Mouse (Mus musculus): Measurements from ENCODE around the gene Ugt1a7c. TPM values are rescaled to one million over a fixed set of nuclear protein-coding genes. Genes with fewer than 3 reads are reported as not detected.
"Not testable (repeated sequence)": the region's sequence is repeated elsewhere in the genome, so short reads cannot be mapped to it uniquely, and the experiment has no call there.

Gene Ugt1a7c
- polyA plus RNA-seq, 1 experiment: 6.1 TPM

DNA sequence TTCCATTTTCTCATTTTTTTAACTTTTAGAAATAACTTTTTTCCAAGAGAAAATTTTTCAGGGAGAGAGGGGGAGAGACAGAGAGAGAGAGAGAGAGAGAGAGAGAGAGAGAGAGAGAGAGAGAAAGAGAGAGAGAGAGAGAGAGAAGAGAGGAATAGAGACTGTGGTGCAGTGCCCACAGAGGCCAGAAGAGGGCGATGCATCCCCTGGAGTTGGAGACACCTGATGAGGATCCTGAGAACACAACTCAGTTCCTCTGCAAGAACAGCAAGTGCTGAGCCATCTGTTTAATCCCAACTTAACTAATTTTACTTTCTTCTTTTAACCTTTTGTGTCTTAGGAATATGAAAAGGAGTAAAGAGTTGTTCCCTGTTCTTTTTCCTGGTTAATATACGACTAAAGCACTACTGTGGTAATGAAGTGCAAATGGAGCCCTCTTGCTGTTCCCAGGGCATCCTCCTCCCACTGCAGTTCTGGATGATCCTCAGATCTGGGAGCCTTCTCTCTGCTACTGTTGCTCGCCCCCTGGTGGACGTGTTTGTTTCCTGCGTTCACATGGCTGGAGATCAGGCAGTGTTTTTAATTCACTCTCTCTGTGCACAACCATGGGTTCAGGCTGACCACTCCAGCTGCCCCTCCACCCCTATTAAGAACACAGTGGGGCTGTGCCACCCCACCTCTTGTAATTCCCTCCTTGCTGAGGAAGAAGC, 49.3 kb downstream of the Ugt1a7c start:
- not testable (repeated sequence) for DNase-seq; H3K4me1 ChIP-seq (ENCODE audit: control insufficient read depth, insufficient read depth, low read length); H3K4me3 ChIP-seq (replicated peaks; ENCODE audit: extremely low read depth, low read depth, low read length)
- WGBS: 4% methylated on average over 5 of the region's 5 CpGs
- TF ChIP-seq CTCF (IDR thresholded peaks at IDR 0.05; ENCODE audit: insufficient read depth, low read length): peak; percentile 62

DNA sequence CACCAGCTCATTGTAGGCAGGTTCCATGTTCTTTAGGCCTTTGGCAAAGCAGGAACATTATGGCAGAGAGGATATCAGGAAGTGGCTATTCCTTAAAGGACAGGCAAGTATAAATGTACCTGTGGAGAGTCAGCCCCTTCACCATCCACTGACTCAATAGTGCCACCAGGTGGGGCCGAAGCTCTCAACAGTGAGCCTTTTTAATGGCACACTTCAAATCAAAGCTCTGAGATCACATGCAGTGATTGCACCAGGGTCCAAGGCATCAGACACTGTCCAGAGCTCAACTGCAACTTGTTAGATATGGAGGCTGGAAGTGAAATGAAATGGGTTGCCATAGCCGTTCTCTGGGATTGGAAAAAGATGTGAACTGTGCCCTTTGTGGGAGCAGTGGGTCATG, 50.4 kb downstream of the Ugt1a7c start:
- not testable (repeated sequence) for H3K4me1 ChIP-seq (ENCODE audit: control insufficient read depth, insufficient read depth, low read length); DNase-seq; H3K4me3 ChIP-seq (replicated peaks; ENCODE audit: extremely low read depth, low read depth, low read length)
- TF ChIP-seq CTCF (IDR thresholded peaks at IDR 0.05; ENCODE audit: insufficient read depth, low read length): peak; percentile 4; the same call in 1 of the 2 replicates
- 69% methylated on average over 2 of the region's 2 CpGs for WGBS

GRCm38 (mm10) chr1:88150133-88150532, 55.3 kb downstream of the Ugt1a7c start:
- peak; percentile 17; the same call in 1 of the 2 replicates for TF ChIP-seq CTCF (IDR thresholded peaks at IDR 0.05; ENCODE audit: insufficient read depth, low read length)

DNA sequence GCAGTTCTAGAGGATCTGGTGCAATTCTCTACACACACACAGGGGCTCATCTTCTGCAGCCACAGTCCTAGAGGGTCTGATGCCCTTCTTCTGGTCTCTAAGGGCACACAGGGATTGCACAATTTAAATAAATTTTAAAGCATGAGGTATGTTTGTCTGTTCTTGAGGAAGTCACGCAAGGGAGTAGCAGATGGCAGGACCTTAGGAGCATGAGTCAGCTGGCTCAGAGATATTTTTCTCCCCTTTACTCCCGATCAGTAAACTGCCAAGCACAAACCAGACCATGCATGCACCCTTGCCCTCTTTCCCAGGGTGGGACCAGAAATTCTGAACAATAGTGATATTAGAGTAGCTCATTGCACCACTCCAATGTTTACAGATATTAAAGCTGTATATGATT, 63.6 kb downstream of the Ugt1a7c start:
- WGBS: 55% methylated on average over 2 of the region's 2 CpGs
- TF ChIP-seq CTCF (IDR thresholded peaks at IDR 0.05; ENCODE audit: insufficient read depth, low read length): no peak
- no peak for TF ChIP-seq POLR2A (IDR thresholded peaks at IDR 0.05; ENCODE audit: borderline replicate concordance, extremely low read depth, low read depth, low read length)
- no peak for DNase-seq
- no peak overlapping the region for H3K4me3 ChIP-seq (replicated peaks; ENCODE audit: extremely low read depth, low read depth, low read length)
- H3K4me1 ChIP-seq (ENCODE audit: control insufficient read depth, insufficient read depth, low read length): peaks cover 2% of the 10 kb centered on the region; the same call in 1 of the 2 replicates

More at GRCm38 (mm10) chr1:88150133-88150532, 55.3 kb downstream of the Ugt1a7c start:
- WGBS: 68% methylated on average over 2 of the region's 2 CpGs
- H3K4me1 ChIP-seq (ENCODE audit: control insufficient read depth, insufficient read depth, low read length); DNase-seq; H3K4me3 ChIP-seq (replicated peaks; ENCODE audit: extremely low read depth, low read depth, low read length): not testable (repeated sequence)

DNA sequence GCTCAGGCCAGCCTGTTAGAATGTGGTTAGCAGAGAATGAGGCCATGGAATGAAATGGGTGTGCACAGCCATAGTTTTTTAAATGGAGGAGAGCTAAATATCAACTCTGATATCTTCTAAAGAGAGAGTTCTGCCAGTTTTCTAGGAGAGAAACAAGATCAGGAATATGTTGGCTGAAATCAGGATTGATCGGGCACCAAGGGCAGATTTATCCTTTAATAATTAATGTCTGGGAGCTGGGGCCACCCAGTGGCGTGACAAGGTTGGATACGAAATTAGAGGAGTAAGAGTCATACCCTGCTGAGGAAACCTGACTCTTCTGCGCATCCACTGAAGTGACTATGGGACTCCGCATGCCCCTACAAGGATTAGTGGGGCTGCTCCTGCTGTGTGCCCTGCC, 70.8 kb downstream of the Ugt1a7c start, which contains the start of gene Ugt1a5:
Gene Ugt1a5 (plus strand): TSS at position 302 of the 400 bp plus-strand sequence.
- H3K4me3 ChIP-seq (replicated peaks; ENCODE audit: extremely low read depth, low read depth, low read length): no peak within 1 kb of the TSS
- no peak for DNase-seq
- H3K4me1 ChIP-seq (ENCODE audit: control insufficient read depth, insufficient read depth, low read length): peaks cover 2% of the 10 kb centered on the region; the same call in 1 of the 2 replicates
- 77% methylated on average over 5 of the region's 5 CpGs for WGBS
- TF ChIP-seq POLR2A (IDR thresholded peaks at IDR 0.05; ENCODE audit: borderline replicate concordance, extremely low read depth, low read depth, low read length): no peak

DNA sequence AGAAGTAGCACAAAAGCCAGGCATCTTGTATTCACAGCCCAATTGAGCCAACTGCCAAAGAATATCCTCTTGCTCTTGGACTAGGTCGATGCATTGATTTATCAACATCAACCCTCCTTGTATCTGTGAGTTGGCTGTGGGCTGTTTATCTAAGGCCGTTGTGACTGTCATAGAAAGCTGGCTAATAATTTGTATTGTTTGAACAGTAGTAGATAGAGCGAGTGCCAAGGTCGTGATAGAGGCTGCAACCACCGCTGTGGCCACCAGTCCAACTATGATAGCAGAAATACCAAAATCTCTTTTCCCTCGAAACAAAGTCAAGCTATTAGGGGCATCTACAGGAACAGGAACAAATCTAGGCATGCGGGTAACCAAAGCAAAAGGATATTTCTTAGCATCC, 77.3 kb downstream of the Ugt1a7c start:
- not testable (repeated sequence) for H3K4me3 ChIP-seq (replicated peaks; ENCODE audit: extremely low read depth, low read depth, low read length); H3K4me1 ChIP-seq (ENCODE audit: control insufficient read depth, insufficient read depth, low read length); DNase-seq
- 70% methylated on average over 6 of the region's 7 CpGs for WGBS

GRCm38 (mm10) chr1:88179657-88180056, 84.8 kb downstream of the Ugt1a7c start:
- Histone ChIP-seq H3K4me1 (ENCODE audit: control insufficient read depth, insufficient read depth, low read length) (no peaks in the 10 kb centered on the region), H3K4me3 (replicated peaks; ENCODE audit: extremely low read depth, low read depth, low read length) (no peak overlapping the region)
- WGBS: 86% methylated on average over 1 of the region's 1 CpGs
- DNase-seq: no peak
- TF ChIP-seq POLR2A (IDR thresholded peaks at IDR 0.05; ENCODE audit: borderline replicate concordance, extremely low read depth, low read depth, low read length) (no peak), CTCF (IDR thresholded peaks at IDR 0.05; ENCODE audit: insufficient read depth, low read length) (no peak)

- no peak for DNase-seq
- WGBS: 91% methylated on average over 5 of the region's 5 CpGs
- Histone ChIP-seq H3K4me1 (ENCODE audit: control insufficient read depth, insufficient read depth, low read length) (no peaks in the 10 kb centered on the region), H3K4me3 (replicated peaks; ENCODE audit: extremely low read depth, low read depth, low read length) (no peak overlapping the region)
- no peak for TF ChIP-seq CTCF (IDR thresholded peaks at IDR 0.05; ENCODE audit: insufficient read depth, low read length)
- TF ChIP-seq POLR2A (IDR thresholded peaks at IDR 0.05; ENCODE audit: borderline replicate concordance, extremely low read depth, low read depth, low read length): no peak
Measured at GRCm38 (mm10) chr1:88186325-88186935, 91.6 kb downstream of the Ugt1a7c start.

DNA sequence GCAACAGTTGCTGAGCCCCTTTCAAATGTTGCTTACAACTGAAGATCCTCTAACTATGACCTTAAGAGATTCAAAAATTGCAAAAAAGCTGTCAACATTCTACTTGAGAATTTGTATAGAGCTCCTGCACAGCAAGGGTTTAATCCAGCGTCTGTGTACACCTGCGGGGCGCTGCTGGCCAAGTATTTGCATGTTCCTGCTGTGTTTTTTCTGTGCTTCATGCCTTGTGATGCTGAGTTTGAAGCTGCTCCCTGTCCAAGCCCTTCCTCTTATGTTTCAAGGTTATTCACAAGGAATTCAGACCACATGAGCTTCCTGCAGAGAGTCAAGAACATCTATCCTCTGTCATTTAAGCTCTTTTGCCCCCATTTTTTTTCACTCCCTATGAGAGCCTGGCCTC, 97.3 kb downstream of the Ugt1a7c start:
- TF ChIP-seq POLR2A (IDR thresholded peaks at IDR 0.05; ENCODE audit: borderline replicate concordance, extremely low read depth, low read depth, low read length): no peak
- TF ChIP-seq CTCF (IDR thresholded peaks at IDR 0.05; ENCODE audit: insufficient read depth, low read length): no peak
- 77% methylated on average over 3 of the region's 3 CpGs for WGBS
- DNase-seq: no peak
- no peak overlapping the region for H3K4me3 ChIP-seq (replicated peaks; ENCODE audit: extremely low read depth, low read depth, low read length)
- no peaks in the 10 kb centered on the region for H3K4me1 ChIP-seq (ENCODE audit: control insufficient read depth, insufficient read depth, low read length)

- TF ChIP-seq CTCF (IDR thresholded peaks at IDR 0.05; ENCODE audit: insufficient read depth, low read length) (no peak), POLR2A (IDR thresholded peaks at IDR 0.05; ENCODE audit: borderline replicate concordance, extremely low read depth, low read depth, low read length) (no peak)
- Histone ChIP-seq H3K4me1 (ENCODE audit: control insufficient read depth, insufficient read depth, low read length) (no peaks in the 10 kb centered on the region), H3K4me3 (replicated peaks; ENCODE audit: extremely low read depth, low read depth, low read length) (no peak overlapping the region)
- 93% methylated on average over 1 of the region's 1 CpGs for WGBS
- DNase-seq: no peak
Measured at GRCm38 (mm10) chr1:88195687-88196086, 100.8 kb downstream of the Ugt1a7c start.
